Mouse (Mus musculus): Measurements from ENCODE around the gene Hist1h1t.

- no peak for TF ChIP-seq CTCF (IDR thresholded peaks at IDR 0.05; ENCODE audit: low read depth, low read length)
- no peak for TF ChIP-seq POLR2A (IDR thresholded peaks at IDR 0.05; ENCODE audit: borderline replicate concordance, low read depth, low read length)
Measured at GRCm38 (mm10) chr13:23702220-23702619, 6.6 kb downstream of the Hist1h1t start.

All from bone marrow macrophage, adult 2 months (primary cell).